Mouse (Mus musculus): ENCODE measurements around the gene Rpl37.

Rpl37 gene

DNA sequence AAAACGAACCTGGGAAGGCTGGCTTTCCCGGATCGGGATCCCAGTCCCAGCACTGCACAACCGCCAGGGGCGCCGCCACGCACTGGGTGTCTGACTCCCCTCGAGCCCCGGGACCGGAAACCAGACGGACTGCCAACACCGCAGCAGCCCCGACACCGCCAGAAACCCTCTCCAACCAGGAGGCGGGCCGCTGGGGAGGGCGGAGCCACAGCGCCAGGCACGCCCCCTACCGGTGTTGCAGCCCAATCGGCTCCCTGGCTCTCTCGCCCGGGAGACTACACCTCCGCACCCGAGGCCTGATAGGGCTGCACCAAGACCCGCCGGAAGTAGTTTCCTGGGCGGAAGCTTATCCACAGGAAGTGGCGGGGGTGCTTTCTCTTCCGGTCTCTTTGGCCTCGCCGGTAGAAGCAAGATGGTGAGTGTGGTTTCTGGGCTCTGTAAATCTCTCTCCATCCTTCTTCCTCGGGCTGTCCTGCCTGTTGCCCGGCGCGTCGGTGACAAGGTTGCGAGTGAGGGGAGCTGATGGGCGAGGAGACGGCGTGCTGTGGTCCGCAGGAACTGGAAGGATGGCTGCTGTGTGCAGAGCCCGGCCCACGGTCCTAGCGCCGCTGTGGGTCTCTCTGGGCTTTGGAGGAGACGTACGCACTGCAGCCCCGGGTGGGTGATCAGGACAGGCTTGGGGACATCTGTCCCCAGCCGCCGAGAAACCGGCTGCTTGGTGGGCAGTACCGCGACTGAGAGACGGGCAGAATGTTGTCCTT, at the start of gene Rpl37:
TSS of gene Rpl37 (plus strand) at position 376 of the 761 bp plus-strand sequence.
- DNase-seq: peak; percentile 98 to 99

GRCm38 (mm10) chr15:5068801-5069518, 47.5 kb upstream of the Rpl37 start:
- DNase-seq: peak; percentile 50 to 56

GRCm38 (mm10) chr15:5081235-5081634, 35.2 kb upstream of the Rpl37 start:
- no peak for DNase-seq

DNA sequence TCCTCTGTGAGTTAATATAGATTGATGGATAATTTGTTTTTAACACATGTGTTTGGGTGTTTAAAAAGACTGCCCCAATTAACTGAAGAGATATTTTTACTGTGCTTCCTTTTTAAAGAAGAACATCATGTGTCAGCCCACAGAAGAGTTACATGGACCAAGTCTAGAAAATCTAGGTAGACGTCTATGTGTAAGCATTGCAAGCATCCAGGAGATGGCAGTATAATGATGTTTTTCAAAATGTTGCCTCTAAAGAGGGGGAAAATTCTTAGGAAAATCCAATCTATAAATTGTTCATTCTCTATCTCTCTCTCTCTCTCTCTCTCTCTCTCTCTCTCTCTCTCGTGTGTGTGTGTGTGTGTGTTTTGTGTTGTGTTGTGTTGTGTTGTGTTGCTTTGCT, 30.3 kb upstream of the Rpl37 start:
- peak in 1 of 2 experiments; percentile 8 for DNase-seq

GRCm38 (mm10) chr15:5088850-5089608, 27.4 kb upstream of the Rpl37 start:
- no peak for DNase-seq

DNA sequence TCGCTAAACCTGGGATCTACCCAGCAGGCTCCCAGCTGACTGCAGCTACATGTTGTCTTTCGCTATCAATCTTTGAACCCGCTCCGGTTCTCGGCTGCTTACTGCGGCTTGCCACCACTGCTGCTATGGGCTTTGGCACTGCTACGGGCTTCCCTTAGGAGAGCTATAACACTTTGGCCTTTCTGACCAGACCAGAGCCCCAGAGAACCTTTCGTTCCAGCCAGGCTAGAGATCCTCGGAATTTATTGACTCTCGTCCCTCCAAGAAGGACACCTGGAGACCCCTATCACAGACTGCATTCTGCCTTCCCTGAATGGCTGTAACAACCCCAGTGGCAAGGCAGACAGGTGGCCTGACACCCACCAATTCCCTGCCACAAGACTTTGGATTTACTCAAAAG, 26.3 kb upstream of the Rpl37 start:
- no peak for DNase-seq

GRCm38 (mm10) chr15:5095534-5096301, 20.7 kb upstream of the Rpl37 start:
- no peak for DNase-seq

DNA sequence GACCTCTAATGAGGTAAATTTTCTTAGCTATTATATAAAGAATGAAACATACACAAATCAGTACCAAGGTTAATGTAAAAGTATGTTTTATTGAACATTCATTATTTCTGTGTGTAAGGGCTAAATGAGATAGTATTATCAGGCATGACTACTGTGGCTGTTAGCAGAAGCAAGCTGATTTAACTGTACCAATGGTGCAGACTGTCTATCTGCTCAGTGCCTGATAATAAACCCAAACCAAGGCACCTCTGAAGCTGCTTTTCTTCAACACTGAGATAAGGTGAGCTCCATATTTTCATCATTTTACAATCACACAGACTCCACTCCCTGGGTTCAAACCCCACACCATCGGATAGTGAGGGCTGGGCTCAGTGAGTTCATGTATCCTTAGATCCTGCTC, 19.1 kb upstream of the Rpl37 start:
- no peak for DNase-seq

GRCm38 (mm10) chr15:5102312-5102711, 14.1 kb upstream of the Rpl37 start:
- no peak for DNase-seq

DNA sequence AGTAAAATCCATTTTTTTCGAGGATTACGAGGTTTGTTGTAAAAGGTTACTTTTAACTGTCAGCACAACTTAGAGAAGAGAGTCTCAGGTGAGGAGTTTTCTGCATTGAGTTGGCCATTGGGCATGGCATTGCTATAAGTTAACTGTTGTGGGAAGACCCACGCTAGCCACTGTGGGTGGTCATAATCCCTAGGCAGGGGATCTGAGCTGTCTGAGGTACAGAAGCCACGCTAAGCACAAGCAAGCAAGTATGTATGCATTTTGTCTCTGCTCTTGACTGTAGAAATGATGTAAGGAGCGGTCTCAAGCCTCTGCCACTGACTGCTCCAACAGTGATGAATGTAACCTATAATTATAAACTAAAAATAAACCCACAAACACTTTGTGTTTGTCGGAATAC, 10.6 kb upstream of the Rpl37 start:
- no peak for DNase-seq

GRCm38 (mm10) chr15:5106293-5106692, 10.2 kb upstream of the Rpl37 start:
- no peak for DNase-seq

DNA sequence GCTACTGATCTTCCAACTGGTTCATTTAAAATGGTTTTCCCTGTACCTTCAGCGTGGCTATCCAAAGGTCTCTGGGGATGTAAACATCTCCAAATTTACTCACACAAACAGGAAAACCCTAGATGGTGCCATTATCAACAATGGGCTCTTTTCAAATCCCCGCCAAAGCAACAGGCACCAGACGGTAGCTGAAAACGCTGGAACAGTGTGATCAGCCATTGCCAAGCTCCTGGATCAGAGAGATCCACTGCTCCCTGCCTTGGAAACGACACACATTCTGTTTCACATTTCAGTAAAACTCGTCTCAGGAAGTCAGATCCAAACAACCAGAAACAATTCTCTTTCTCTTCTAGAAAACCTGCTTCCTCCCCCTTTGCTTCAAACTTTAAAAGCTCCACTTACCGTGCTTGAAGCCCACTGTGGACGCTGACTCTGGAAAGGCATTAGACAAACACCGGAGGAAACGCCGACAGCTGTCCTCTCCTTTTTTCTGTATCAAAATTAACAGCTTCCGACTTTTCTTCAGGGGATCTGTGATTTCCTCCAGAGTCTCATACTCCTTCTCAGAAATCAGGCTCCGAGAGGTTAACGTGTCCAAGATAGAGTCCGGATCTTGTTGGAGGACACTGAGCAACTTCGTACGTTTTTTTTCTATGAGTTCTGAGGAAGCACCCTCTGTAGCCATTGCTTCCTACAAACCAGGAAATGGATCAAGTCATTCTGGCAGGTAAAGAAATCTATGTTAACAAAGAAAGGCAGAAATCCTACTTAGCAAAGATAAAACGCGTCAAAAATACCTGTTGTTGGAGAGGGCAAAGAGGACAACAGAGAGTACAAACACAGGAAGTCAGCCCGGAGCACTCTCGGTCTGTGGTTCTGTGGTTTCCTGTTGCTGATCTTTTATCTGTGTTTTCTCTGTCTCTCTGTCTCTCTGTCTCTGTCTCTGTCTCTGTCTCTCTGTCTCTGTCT, 8.5 kb upstream of the Rpl37 start, which contains the start of gene Card6:
TSS of gene Card6 (minus strand) at position 854 of the 969 bp plus-strand sequence.
- peak in 1 of 2 experiments; percentile 15 for DNase-seq

DNA sequence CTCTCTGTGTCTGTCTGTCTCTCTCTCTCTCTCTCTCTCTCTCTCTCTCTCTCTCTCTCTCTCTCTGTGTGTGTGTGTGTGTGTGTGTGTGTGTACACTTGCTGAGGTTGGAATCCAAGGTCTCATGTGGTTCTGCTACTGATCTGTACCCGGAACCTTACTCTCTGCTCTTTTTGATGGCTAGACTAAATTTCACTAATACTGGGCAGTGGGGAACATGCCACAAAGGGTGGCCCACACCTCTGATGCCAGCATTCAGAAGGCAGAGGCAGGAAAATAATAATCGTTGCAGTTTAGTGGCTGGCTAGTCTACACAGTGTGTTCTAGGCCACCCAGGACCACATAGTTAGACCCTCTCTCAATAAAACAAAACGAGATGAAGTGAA, 7.8 kb upstream of the Rpl37 start:
- DNase-seq: no peak

DNA sequence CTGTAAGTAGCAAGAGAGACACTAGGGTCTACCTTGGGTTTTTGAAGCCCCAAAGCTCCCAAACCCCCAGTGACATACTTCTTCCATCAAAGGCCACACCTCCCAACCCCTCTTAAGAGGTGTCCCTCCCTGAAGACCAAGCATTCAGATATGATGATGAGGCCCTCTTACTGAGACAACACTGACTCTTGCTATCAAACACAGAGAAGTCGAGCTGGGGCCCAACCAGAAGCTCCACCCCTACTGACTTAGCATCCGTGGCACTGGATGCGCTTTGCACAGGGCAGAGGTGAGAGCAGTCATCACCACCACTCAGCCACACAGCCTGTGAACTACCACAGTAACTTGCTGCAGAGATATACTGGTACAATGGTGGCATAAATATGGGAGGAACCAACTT, 3.8 kb upstream of the Rpl37 start:
- DNase-seq: no peak

- no peak for DNase-seq
Measured at GRCm38 (mm10) chr15:5115173-5115572, 1.3 kb upstream of the Rpl37 start.

DNA sequence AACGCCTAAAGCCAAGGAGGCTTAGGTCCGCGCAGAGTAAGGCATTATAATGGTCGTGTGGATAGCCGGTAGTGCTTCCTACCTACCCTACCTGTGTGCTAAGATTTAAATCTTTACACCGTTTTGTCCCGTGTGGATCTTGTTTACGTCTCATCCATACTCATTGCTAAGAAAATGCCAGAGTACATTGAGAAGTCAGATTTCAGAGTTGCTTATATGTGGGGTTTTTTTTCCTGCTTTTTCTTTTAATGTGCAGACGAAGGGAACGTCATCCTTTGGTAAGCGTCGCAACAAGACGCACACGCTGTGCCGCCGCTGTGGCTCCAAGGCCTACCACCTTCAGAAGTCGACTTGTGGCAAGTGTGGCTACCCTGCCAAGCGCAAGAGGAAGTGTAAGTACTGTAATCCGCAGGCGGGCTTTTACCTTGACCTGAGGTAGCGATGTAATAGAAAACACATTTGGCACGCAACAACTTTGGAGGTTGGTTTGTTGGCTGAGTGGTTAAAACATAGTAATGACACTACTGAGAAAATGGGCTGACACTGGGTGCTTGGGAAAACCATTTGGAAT, 671 bp downstream of the Rpl37 start:
- DNase-seq: peak in 1 of 2 experiments; percentile 10

GRCm38 (mm10) chr15:5118626-5119025, 2.2 kb downstream of the Rpl37 start:
- no peak for DNase-seq

DNA sequence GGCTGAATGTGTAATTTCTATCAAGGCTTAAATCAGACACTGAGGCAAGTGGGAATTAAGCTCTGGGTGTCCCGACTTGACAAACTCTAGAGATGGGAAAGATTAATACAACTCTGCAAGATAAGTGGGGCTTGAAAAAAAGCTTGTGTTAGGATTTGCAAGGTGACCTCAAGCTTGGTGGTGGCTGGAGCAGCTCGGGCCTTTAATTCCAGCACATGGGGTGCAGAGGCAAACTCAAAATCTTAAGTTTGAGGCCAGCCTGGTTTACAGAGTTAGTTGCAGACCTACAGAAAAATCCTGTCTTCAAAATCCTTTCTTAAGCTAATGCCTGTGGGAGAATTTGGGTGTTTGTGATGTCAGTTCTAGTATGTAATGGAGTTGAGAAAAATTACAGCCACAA, 2.7 kb downstream of the Rpl37 start:
- no peak for DNase-seq

- no peak for DNase-seq
Measured at GRCm38 (mm10) chr15:5119707-5120106, 3.3 kb downstream of the Rpl37 start.

- DNase-seq: no peak
Measured at GRCm38 (mm10) chr15:5121535-5122313, 5.3 kb downstream of the Rpl37 start.
